Mouse (Mus musculus): Measurements from ENCODE around the gene Cltc. TPM values are rescaled to one million over a fixed set of nuclear protein-coding genes. Genes with fewer than 3 reads are reported as not detected.

Gene Cltc
- polyA plus RNA-seq, 1 experiment from 2014 or later: 214 TPM

- DNase-seq (ENCODE audit: low spot score) (no peak), ATAC-seq (ENCODE audit: insufficient read depth, low FRiP score, low TSS enrichment) (no peak)
Measured at GRCm38 (mm10) chr11:86667553-86667952, 89.8 kb downstream of the Cltc start.

GRCm38 (mm10) chr11:86664406-86664805 lies 93.0 kb downstream of the Cltc start:
- Histone ChIP-seq H3K4me1 (ENCODE audit: control insufficient read depth, insufficient read depth, low read length) (no peaks in the 10 kb centered on the region), H3K27ac (ENCODE audit: low read depth, low read length) (no peak overlapping the region), H3K27me3 (ENCODE audit: control insufficient read depth, insufficient read depth, low read length) (no peaks in the 10 kb centered on the region), H3K36me3 (ENCODE audit: control insufficient read depth, insufficient read depth, low read length) (peaks cover 3% of the 10 kb centered on the region; the same call in 1 of the 2 replicates), H3K4me2 (ENCODE audit: low read depth) (no peak overlapping the region), H3K9me3 (ENCODE audit: control insufficient read depth, low read length) (no peaks in the 10 kb centered on the region), H3K9ac (ENCODE audit: low read length) (no peak overlapping the region), H3K4me3 (ENCODE audit: low read depth, low read length) (no peak overlapping the region)
- DNase-seq (ENCODE audit: low spot score) (no peak), ATAC-seq (ENCODE audit: insufficient read depth, low FRiP score, low TSS enrichment) (no peak)
- 95% methylated on average over 3 of the region's 3 CpGs for WGBS

More at GRCm38 (mm10) chr11:86667553-86667952, 89.8 kb downstream of the Cltc start:
- no peaks in the 10 kb centered on the region for H3K9me3 ChIP-seq (ENCODE audit: control insufficient read depth, low read length)
- H3K27ac ChIP-seq (ENCODE audit: low read depth, low read length): no peak overlapping the region
- no peak overlapping the region for H3K4me2 ChIP-seq (ENCODE audit: low read depth)
- no peak overlapping the region for H3K9ac ChIP-seq (ENCODE audit: low read length)
- peaks cover 3% of the 10 kb centered on the region; the same call in 1 of the 2 replicates for H3K36me3 ChIP-seq (ENCODE audit: control insufficient read depth, insufficient read depth, low read length)
- no peaks in the 10 kb centered on the region for H3K4me1 ChIP-seq (ENCODE audit: control insufficient read depth, insufficient read depth, low read length)
- H3K27me3 ChIP-seq (ENCODE audit: control insufficient read depth, insufficient read depth, low read length): no peaks in the 10 kb centered on the region
- 93% methylated on average over 2 of the region's 2 CpGs for WGBS
- H3K4me3 ChIP-seq (ENCODE audit: low read depth, low read length): no peak overlapping the region

- DNase-seq (ENCODE audit: low spot score): no peak
- no peak overlapping the region for H3K9ac ChIP-seq (ENCODE audit: low read length)
- H3K27me3 ChIP-seq (ENCODE audit: control insufficient read depth, insufficient read depth, low read length): no peaks in the 10 kb centered on the region
- no peaks in the 10 kb centered on the region for H3K9me3 ChIP-seq (ENCODE audit: control insufficient read depth, low read length)
- no peak overlapping the region for H3K4me2 ChIP-seq (ENCODE audit: low read depth)
- no peaks in the 10 kb centered on the region for H3K4me1 ChIP-seq (ENCODE audit: control insufficient read depth, insufficient read depth, low read length)
- no peak for ATAC-seq (ENCODE audit: insufficient read depth, low FRiP score, low TSS enrichment)
- peaks cover 3% of the 10 kb centered on the region; the same call in 1 of the 2 replicates for H3K36me3 ChIP-seq (ENCODE audit: control insufficient read depth, insufficient read depth, low read length)
- H3K27ac ChIP-seq (ENCODE audit: low read depth, low read length): no peak overlapping the region
- H3K4me3 ChIP-seq (ENCODE audit: low read depth, low read length): no peak overlapping the region
Measured at GRCm38 (mm10) chr11:86663977-86664376, 93.4 kb downstream of the Cltc start.

- ATAC-seq (ENCODE audit: insufficient read depth, low FRiP score, low TSS enrichment): no peak
- Histone ChIP-seq H3K4me1 (ENCODE audit: control insufficient read depth, insufficient read depth, low read length) (no peaks in the 10 kb centered on the region), H3K36me3 (ENCODE audit: control insufficient read depth, insufficient read depth, low read length) (peaks cover 3% of the 10 kb centered on the region; the same call in 1 of the 2 replicates), H3K9ac (ENCODE audit: low read length) (no peak overlapping the region), H3K27ac (ENCODE audit: low read depth, low read length) (no peak overlapping the region), H3K4me2 (ENCODE audit: low read depth) (no peak overlapping the region), H3K4me3 (ENCODE audit: low read depth, low read length) (no peak overlapping the region), H3K27me3 (ENCODE audit: control insufficient read depth, insufficient read depth, low read length) (no peaks in the 10 kb centered on the region), H3K9me3 (ENCODE audit: control insufficient read depth, low read length) (no peaks in the 10 kb centered on the region)
- DNase-seq (ENCODE audit: low spot score): no peak
- WGBS: 91% methylated on average over 8 of the region's 8 CpGs
Measured at GRCm38 (mm10) chr11:86662986-86663895, 94.1 kb downstream of the Cltc start.

GRCm38 (mm10) chr11:86657863-86658262 lies 99.5 kb downstream of the Cltc start:
- Histone ChIP-seq H3K27ac (ENCODE audit: low read depth, low read length) (no peak overlapping the region), H3K4me3 (ENCODE audit: low read depth, low read length) (no peak overlapping the region), H3K9me3 (ENCODE audit: control insufficient read depth, low read length) (no peaks in the 10 kb centered on the region), H3K4me1 (ENCODE audit: control insufficient read depth, insufficient read depth, low read length) (no peaks in the 10 kb centered on the region), H3K4me2 (ENCODE audit: low read depth) (no peak overlapping the region), H3K9ac (ENCODE audit: low read length) (no peak overlapping the region), H3K27me3 (ENCODE audit: control insufficient read depth, insufficient read depth, low read length) (no peaks in the 10 kb centered on the region), H3K36me3 (ENCODE audit: control insufficient read depth, insufficient read depth, low read length) (no peaks in the 10 kb centered on the region)
- DNase-seq (ENCODE audit: low spot score) (no peak), ATAC-seq (ENCODE audit: insufficient read depth, low FRiP score, low TSS enrichment) (no peak)

- Histone ChIP-seq H3K36me3 (ENCODE audit: control insufficient read depth, insufficient read depth, low read length) (no peaks in the 10 kb centered on the region), H3K4me3 (ENCODE audit: low read depth, low read length) (no peak overlapping the region), H3K27me3 (ENCODE audit: control insufficient read depth, insufficient read depth, low read length) (no peaks in the 10 kb centered on the region), H3K9me3 (ENCODE audit: control insufficient read depth, low read length) (no peaks in the 10 kb centered on the region), H3K27ac (ENCODE audit: low read depth, low read length) (no peak overlapping the region), H3K9ac (ENCODE audit: low read length) (no peak overlapping the region), H3K4me2 (ENCODE audit: low read depth) (no peak overlapping the region), H3K4me1 (ENCODE audit: control insufficient read depth, insufficient read depth, low read length) (no peaks in the 10 kb centered on the region)
- DNase-seq (ENCODE audit: low spot score) (no peak), ATAC-seq (ENCODE audit: insufficient read depth, low FRiP score, low TSS enrichment) (no peak)
- WGBS: 92% methylated on average over 4 of the region's 4 CpGs
Measured at GRCm38 (mm10) chr11:86656849-86657567, 100.4 kb downstream of the Cltc start.

GRCm38 (mm10) chr11:86655671-86656070 lies 101.7 kb downstream of the Cltc start:
- ATAC-seq (ENCODE audit: insufficient read depth, low FRiP score, low TSS enrichment) (no peak), DNase-seq (ENCODE audit: low spot score) (peak; percentile 34)
- H3K4me2 ChIP-seq (ENCODE audit: low read depth): no peak overlapping the region
- no peak overlapping the region for H3K9ac ChIP-seq (ENCODE audit: low read length)
- no peak overlapping the region for H3K27ac ChIP-seq (ENCODE audit: low read depth, low read length)
- no peaks in the 10 kb centered on the region for H3K27me3 ChIP-seq (ENCODE audit: control insufficient read depth, insufficient read depth, low read length)
- no peaks in the 10 kb centered on the region for H3K4me1 ChIP-seq (ENCODE audit: control insufficient read depth, insufficient read depth, low read length)
- H3K4me3 ChIP-seq (ENCODE audit: low read depth, low read length): no peak overlapping the region
- H3K9me3 ChIP-seq (ENCODE audit: control insufficient read depth, low read length): no peaks in the 10 kb centered on the region
- 65% methylated on average over 1 of the region's 1 CpGs for WGBS
- no peaks in the 10 kb centered on the region for H3K36me3 ChIP-seq (ENCODE audit: control insufficient read depth, insufficient read depth, low read length)

- no peak overlapping the region for H3K27ac ChIP-seq (ENCODE audit: low read depth, low read length)
- H3K36me3 ChIP-seq (ENCODE audit: control insufficient read depth, insufficient read depth, low read length): no peaks in the 10 kb centered on the region
- no peaks in the 10 kb centered on the region for H3K27me3 ChIP-seq (ENCODE audit: control insufficient read depth, insufficient read depth, low read length)
- H3K4me1 ChIP-seq (ENCODE audit: control insufficient read depth, insufficient read depth, low read length): no peaks in the 10 kb centered on the region
- H3K4me2 ChIP-seq (ENCODE audit: low read depth): no peak overlapping the region
- no peaks in the 10 kb centered on the region for H3K9me3 ChIP-seq (ENCODE audit: control insufficient read depth, low read length)
- WGBS: 88% methylated on average over 4 of the region's 4 CpGs
- DNase-seq (ENCODE audit: low spot score): no peak
- H3K9ac ChIP-seq (ENCODE audit: low read length): no peak overlapping the region
- ATAC-seq (ENCODE audit: insufficient read depth, low FRiP score, low TSS enrichment): no peak
- H3K4me3 ChIP-seq (ENCODE audit: low read depth, low read length): no peak overlapping the region
Measured at GRCm38 (mm10) chr11:86654096-86654495, 103.3 kb downstream of the Cltc start.
